Mouse (Mus musculus): ENCODE measurements around the gene Gm11361. TPM values are rescaled to one million over a fixed set of nuclear protein-coding genes. Genes with fewer than 3 reads are reported as not detected.

The Gm11361 gene
- total RNA-seq (2023), result 100 to 1,000 TPM; 135 to 228 TPM

DNA sequence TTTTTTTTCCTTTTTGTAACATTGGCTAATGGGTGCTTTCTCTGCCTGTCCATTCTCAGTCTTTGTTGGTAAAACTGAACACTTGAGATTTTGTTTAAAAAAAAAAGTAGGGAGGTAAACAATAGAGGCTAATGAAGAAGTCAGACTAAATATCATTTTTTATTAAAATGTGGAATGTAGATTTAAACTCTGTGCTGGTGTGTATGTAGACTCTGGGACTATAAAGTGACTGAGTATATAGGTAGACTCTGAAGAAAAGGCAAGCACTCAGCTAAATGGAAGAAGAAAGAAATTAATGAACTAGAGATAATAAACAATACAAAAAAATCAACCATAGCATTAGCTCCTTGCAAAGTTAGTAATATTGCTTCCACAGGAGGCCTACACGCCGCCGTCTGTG, at the start of gene Gm11361:
TSS of gene Gm11361 (plus strand) at position 301 of the 400 bp plus-strand sequence.

Other genes starting within 250 kb of the Gm11361 start
- not detected for gene Prl4a1, start 241.3 kb upstream of the Gm11361 start, total RNA-seq (2023)
- gene Prl5a1, start 115.0 kb upstream of the Gm11361 start, total RNA-seq (2023), result not detected

All from monocyte, adult 59 days (primary cell).